Mouse (Mus musculus) liver, embryonic 12.5 days (tissue): ENCODE measurements at regions not wholly inside any gene's neighbourhood (a gene's known extent, or its start where the extent isn't known, plus 50 kb on each side); places are given as distances from the start of the nearest gene placed in this dataset.

Source experiments
- ATAC-seq: fragments of 200-750 bp; cut with Nextera tagmentation; 2 replicates; pipeline ENCODE4 v1.8.0; 2017; ENCODE audit warnings: moderate number of reproducible peaks, mild to moderate bottlenecking, moderate library complexity
- H3K27ac ChIP-seq: fragments of 300-500 bp; sonication (generic); 2 replicates; pipeline ENCODE4 v1.5.1; 2016; ENCODE audit warnings: mild to moderate bottlenecking
- H3K27me3 ChIP-seq: fragments of 300-500 bp; sonication (generic); replicated peaks from 2 replicates; pipeline ENCODE4 v1.6.1; 2016; ENCODE audit warnings: mild to moderate bottlenecking, moderate library complexity
- H3K36me3 ChIP-seq: fragments of 300-500 bp; sonication (generic); 2 replicates; pipeline ENCODE4 v1.6.1; 2016; ENCODE audit warnings: mild to moderate bottlenecking, moderate library complexity
- H3K4me1 ChIP-seq: fragments of 300-500 bp; sonication (generic); 2 replicates; pipeline ENCODE4 v1.6.1; 2016
- H3K4me2 ChIP-seq: fragments of 300-500 bp; sonication (generic); 2 replicates; pipeline ENCODE4 v1.6.1; 2016; ENCODE audit warnings: mild to moderate bottlenecking, moderate library complexity
- H3K4me3 ChIP-seq: fragments of 300-500 bp; sonication (generic); 2 replicates; pipeline ENCODE4 v1.5.1; 2016; ENCODE audit warnings: mild to moderate bottlenecking, moderate library complexity
- H3K9ac ChIP-seq: fragments of 300-500 bp; sonication (generic); 2 replicates; pipeline ENCODE4 v1.6.1; 2016; ENCODE audit warnings: mild to moderate bottlenecking, moderate library complexity
- H3K9me3 ChIP-seq: fragments of 300-500 bp; sonication (generic); replicated peaks from 2 replicates; pipeline ENCODE4 v1.6.1; 2016; ENCODE audit warnings: mild to moderate bottlenecking, moderate library complexity
- WGBS: fragments of 180-500 bp; shearing (Covaris S2); methylation state at CpG from one replicate; pipeline ENCODE4 v1.1.7; 2016; ENCODE audit not compliant: insufficient replicate concordance; 5-methylcytosine and 5-hydroxymethylcytosine counted together

GRCm38 (mm10) chrX:12493916-12494315 lies 93.7 kb upstream of the Atp6ap2 start:
- ATAC-seq, result no peak
- Histone ChIP-seq H3K27me3 (no peaks in the 10 kb centered on the region), H3K27ac (no peak overlapping the region), H3K36me3 (no peaks in the 10 kb centered on the region), H3K4me3 (no peak overlapping the region), H3K9ac (no peak overlapping the region), H3K4me1 (peaks cover 25% of the 10 kb centered on the region), H3K9me3 (no peaks in the 10 kb centered on the region), H3K4me2 (no peak overlapping the region)
- WGBS, result 50% methylated on average over 3 of the region's 3 CpGs

DNA sequence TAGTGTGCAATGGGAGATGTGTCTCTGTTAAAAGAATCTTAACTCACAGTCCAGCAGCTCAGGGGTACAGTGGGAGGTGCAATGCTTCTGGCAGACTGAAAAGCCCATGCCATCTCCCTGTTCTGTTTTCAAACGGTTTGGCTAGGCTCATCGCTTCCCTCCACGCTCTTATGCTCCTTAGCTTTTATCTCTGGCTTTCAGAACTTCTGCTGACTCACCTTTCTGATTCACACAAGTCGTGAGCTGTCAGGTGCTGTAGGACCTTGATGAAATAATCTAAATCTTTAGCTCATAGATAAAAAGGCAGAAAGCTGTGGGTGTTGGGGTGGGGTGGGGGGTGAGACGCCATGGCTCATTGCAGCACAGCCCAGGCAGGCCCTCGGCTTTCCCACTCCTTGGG lies 93.1 kb upstream of the Atp6ap2 start:
- Histone ChIP-seq H3K27me3 (no peaks in the 10 kb centered on the region), H3K9me3 (no peaks in the 10 kb centered on the region), H3K4me2 (no peak overlapping the region), H3K9ac (no peak overlapping the region), H3K4me3 (no peak overlapping the region), H3K27ac (no peak overlapping the region), H3K4me1 (peaks cover 25% of the 10 kb centered on the region), H3K36me3 (no peaks in the 10 kb centered on the region)
- no peak; the same call in 1 of the 2 replicates for ATAC-seq
- 35% methylated on average over 6 of the region's 6 CpGs for WGBS

DNA sequence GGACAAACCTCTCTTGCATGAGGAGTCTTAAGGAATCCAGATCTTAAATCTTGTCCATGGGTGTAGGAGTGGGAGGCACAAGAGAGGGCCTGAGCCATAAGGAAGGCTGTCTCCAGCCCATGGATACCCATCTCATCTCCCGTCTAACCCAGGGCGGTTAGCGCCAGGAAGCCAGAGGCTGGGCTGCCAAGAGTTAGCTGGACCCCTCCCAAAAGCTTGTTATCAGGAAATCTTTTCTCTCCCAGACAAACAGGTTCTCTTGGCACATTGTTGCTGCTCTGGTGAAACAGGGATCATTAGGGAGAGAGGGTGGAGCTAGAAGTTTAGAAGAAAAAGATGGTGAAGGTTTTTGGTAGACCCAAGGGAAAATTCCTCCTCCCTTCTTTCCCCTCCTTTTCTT lies 87.0 kb upstream of the Atp6ap2 start:
- Histone ChIP-seq H3K9ac (no peak overlapping the region), H3K9me3 (no peaks in the 10 kb centered on the region), H3K4me2 (no peak overlapping the region), H3K4me3 (no peak overlapping the region), H3K27me3 (peaks cover 4% of the 10 kb centered on the region; the same call in 1 of the 2 replicates), H3K4me1 (no peaks in the 10 kb centered on the region), H3K36me3 (no peaks in the 10 kb centered on the region), H3K27ac (no peak overlapping the region)
- no peak for ATAC-seq
- WGBS, result 73% methylated on average over 3 of the region's 3 CpGs

- no peak overlapping the region for H3K4me2 ChIP-seq
- WGBS, result 48% methylated on average over 4 of the region's 4 CpGs
- no peaks in the 10 kb centered on the region for H3K4me1 ChIP-seq
- H3K9ac ChIP-seq, result no peak overlapping the region
- no peak for ATAC-seq
- no peak overlapping the region for H3K27ac ChIP-seq
- no peaks in the 10 kb centered on the region for H3K36me3 ChIP-seq
- H3K4me3 ChIP-seq, result no peak overlapping the region
- H3K9me3 ChIP-seq, result no peaks in the 10 kb centered on the region
- H3K27me3 ChIP-seq, result peaks cover 4% of the 10 kb centered on the region; the same call in 1 of the 2 replicates
Observed at GRCm38 (mm10) chrX:12502364-12502763, 85.2 kb upstream of the Atp6ap2 start.

DNA sequence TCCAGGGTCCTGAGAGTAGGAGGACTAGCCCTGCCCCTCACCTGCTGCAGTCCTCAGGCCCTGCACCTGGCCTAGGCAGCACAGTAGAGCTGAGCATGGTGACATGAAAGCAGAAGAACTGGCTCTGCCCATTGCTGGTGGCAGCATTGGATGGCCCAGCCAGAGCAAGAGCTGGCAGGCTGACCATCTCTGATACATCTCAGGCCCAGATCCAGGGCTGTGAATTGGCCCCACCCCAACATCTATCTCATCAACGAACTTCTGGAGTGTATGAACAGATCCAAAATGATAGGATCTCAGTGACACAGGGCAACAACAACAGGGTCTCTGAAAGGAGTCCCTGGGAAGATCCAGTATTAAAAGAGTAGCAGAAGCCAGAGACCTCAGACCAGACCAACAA lies 84.0 kb upstream of the Atp6ap2 start:
- no peak overlapping the region for H3K4me2 ChIP-seq
- no peak for ATAC-seq
- H3K27ac ChIP-seq, result no peak overlapping the region
- no peaks in the 10 kb centered on the region for H3K4me1 ChIP-seq
- H3K4me3 ChIP-seq, result no peak overlapping the region
- WGBS, result 45% methylated on average over 1 of the region's 1 CpGs
- H3K9ac ChIP-seq, result no peak overlapping the region
- peaks cover 4% of the 10 kb centered on the region; the same call in 1 of the 2 replicates for H3K27me3 ChIP-seq
- no peaks in the 10 kb centered on the region for H3K9me3 ChIP-seq
- no peaks in the 10 kb centered on the region for H3K36me3 ChIP-seq

GRCm38 (mm10) chrX:12511119-12511518 lies 76.5 kb upstream of the Atp6ap2 start:
- 56% methylated on average over 3 of the region's 3 CpGs for WGBS
- ATAC-seq, result no peak
- H3K27me3 ChIP-seq, result no peaks in the 10 kb centered on the region
- no peaks in the 10 kb centered on the region for H3K36me3 ChIP-seq
- no peaks in the 10 kb centered on the region for H3K9me3 ChIP-seq
- no peaks in the 10 kb centered on the region for H3K4me1 ChIP-seq
- H3K4me2 ChIP-seq, result no peak overlapping the region
- H3K27ac ChIP-seq, result no peak overlapping the region
- no peak overlapping the region for H3K9ac ChIP-seq
- no peak overlapping the region for H3K4me3 ChIP-seq

GRCm38 (mm10) chrX:12525044-12525443 lies 62.6 kb upstream of the Atp6ap2 start:
- ATAC-seq, result no peak
- no peak overlapping the region for H3K4me3 ChIP-seq

GRCm38 (mm10) chrX:12530406-12531311 lies 56.9 kb upstream of the Atp6ap2 start:
- no peaks in the 10 kb centered on the region for H3K9me3 ChIP-seq
- WGBS, result 40% methylated on average over 6 of the region's 6 CpGs
- H3K4me2 ChIP-seq, result no peak overlapping the region
- no peaks in the 10 kb centered on the region for H3K4me1 ChIP-seq
- H3K9ac ChIP-seq, result no peak overlapping the region
- no peak for ATAC-seq
- no peak overlapping the region for H3K4me3 ChIP-seq
- no peaks in the 10 kb centered on the region for H3K27me3 ChIP-seq
- H3K36me3 ChIP-seq, result no peaks in the 10 kb centered on the region
- H3K27ac ChIP-seq, result no peak overlapping the region

More at GRCm38 (mm10) chrX:12525044-12525443, 62.6 kb upstream of the Atp6ap2 start:
- no peaks in the 10 kb centered on the region for H3K9me3 ChIP-seq
- H3K9ac ChIP-seq, result no peak overlapping the region
- WGBS, result 73% methylated on average over 3 of the region's 3 CpGs
- H3K36me3 ChIP-seq, result no peaks in the 10 kb centered on the region
- H3K4me1 ChIP-seq, result no peaks in the 10 kb centered on the region
- H3K27ac ChIP-seq, result no peak overlapping the region
- H3K4me2 ChIP-seq, result no peak overlapping the region
- no peaks in the 10 kb centered on the region for H3K27me3 ChIP-seq
